Mouse (Mus musculus): Measurements from ENCODE around the gene D630045J12Rik. TPM values are rescaled to one million over a fixed set of nuclear protein-coding genes. Genes with fewer than 3 reads are reported as not detected.

The D630045J12Rik gene
- total RNA-seq, 1 experiment = 4.1 TPM

DNA sequence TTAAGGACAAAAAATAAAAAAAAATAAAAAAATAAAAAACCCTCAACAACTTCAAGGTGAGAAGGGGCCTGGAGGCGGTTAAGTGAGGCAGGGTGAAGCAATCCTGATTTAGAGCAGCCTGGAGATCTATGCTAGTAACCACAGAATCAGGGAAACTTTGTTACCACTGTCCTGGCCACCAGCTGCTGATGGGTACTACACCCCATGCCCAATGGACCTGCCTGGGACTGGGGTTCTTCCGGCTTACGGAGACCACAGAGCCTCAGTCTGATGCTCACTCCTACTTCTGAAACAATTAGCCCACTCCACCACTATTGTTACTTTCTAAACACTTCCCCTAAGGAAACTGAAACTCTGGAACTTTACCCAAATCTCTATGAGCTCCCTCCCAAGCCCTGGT lies 9.0 kb downstream of the D630045J12Rik start:
- Histone ChIP-seq H3K27ac (ENCODE audit: insufficient read depth, low read depth, low read length, poor library complexity, severe bottlenecking) (no peak overlapping the region), H3K36me3 (ENCODE audit: control insufficient read depth, insufficient read depth, low read length, poor library complexity, severe bottlenecking) (no peaks in the 10 kb centered on the region), H3K4me3 (ENCODE audit: insufficient read depth in 1 of 2, low read depth in 1 of 2, low read length in 2 of 2, poor library complexity in 1 of 2, severe bottlenecking in 1 of 2) (no peak overlapping the region), H3K4me1 (ENCODE audit: control insufficient read depth in 2 of 2, insufficient read depth in 2 of 2, low read length in 2 of 2, poor library complexity in 1 of 2) (peaks cover 0 to 2% of the 10 kb centered on the region in 2 experiments; a peak in 1 of 4 replicates), H3K9ac (ENCODE audit: insufficient read depth, low read depth, low read length, poor library complexity, severe bottlenecking) (no peak overlapping the region), H3K9me3 (ENCODE audit: control insufficient read depth, insufficient read depth, low read depth, low read length) (no peaks in the 10 kb centered on the region)
- TF ChIP-seq MAFK (IDR thresholded peaks at IDR 0.05; ENCODE audit: insufficient read depth, low read depth, low read length) (no peak), ZC3H11A (IDR thresholded peaks at IDR 0.05; ENCODE audit: borderline replicate concordance, low read depth, low read length) (no peak), ZNF384 (IDR thresholded peaks at IDR 0.05; ENCODE audit: low read depth, low read length) (no peak), HCFC1 (IDR thresholded peaks at IDR 0.05; ENCODE audit: borderline replicate concordance, insufficient read depth, low read length) (no peak), CHD2 (IDR thresholded peaks at IDR 0.05; ENCODE audit: low read depth, low read length) (no peak)
- in situ Hi-C loops (cut with MboI; ENCODE audit: low sequenced_read_pairs in 2 of 2, unreplicated experiment in 2 of 2) = no loop called here
- DNase-seq (ENCODE audit: low read depth, low spot score) = no peak

DNA sequence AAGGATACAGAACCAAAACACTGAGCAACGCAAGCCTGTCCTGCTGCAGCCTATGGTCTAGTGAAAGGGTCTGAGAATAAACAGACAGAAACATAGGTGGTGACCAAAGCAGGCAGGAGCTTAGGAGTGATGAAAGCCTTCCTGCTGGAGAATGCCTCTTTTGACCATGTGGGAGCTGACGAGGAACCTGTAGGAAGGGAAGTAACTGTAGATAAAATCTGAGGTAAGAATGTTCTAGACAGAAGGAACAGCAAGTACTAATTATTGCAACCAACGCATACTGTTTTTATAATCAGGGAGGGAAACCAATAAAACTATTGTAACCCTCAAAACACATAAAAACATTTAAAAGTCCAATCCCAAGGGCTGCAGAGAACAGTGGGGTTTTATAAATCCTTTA lies 9.6 kb downstream of the D630045J12Rik start:
- no peak for TF ChIP-seq CHD2 (IDR thresholded peaks at IDR 0.05; ENCODE audit: low read depth, low read length)
- TF ChIP-seq HCFC1 (IDR thresholded peaks at IDR 0.05; ENCODE audit: borderline replicate concordance, insufficient read depth, low read length) = no peak
- no peak for TF ChIP-seq MAFK (IDR thresholded peaks at IDR 0.05; ENCODE audit: insufficient read depth, low read depth, low read length)
- no peak for TF ChIP-seq ZNF384 (IDR thresholded peaks at IDR 0.05; ENCODE audit: low read depth, low read length)
- in situ Hi-C loops (cut with MboI; ENCODE audit: low sequenced_read_pairs in 2 of 2, unreplicated experiment in 2 of 2) = no loop called here

DNA sequence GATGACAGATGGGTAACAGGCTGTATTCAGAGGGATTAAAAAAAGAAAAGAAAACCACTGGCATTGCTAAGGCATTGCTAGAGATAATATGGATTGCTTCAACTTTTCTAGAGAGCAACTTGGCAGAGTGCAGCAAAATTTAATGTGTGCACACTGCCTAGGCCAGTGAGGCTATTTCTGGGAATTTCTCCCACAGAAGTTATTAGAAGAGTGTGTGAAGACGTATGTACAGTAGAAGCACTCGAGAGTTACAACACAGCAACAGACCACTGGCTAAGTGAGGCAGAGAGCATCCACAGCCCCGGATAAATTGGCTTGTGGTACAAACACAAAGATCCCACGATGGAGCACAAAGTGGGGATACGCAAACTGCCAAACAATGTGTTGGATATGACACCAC lies 11.0 kb downstream of the D630045J12Rik start:
- Histone ChIP-seq H3K4me1 (ENCODE audit: control insufficient read depth in 2 of 2, insufficient read depth in 2 of 2, low read length in 2 of 2, poor library complexity in 1 of 2) (peaks cover 0 to 3% of the 10 kb centered on the region in 2 experiments; a peak in 1 of 4 replicates), H3K36me3 (ENCODE audit: control insufficient read depth, insufficient read depth, low read length, poor library complexity, severe bottlenecking) (no peaks in the 10 kb centered on the region), H3K4me3 (ENCODE audit: insufficient read depth in 1 of 2, low read depth in 1 of 2, low read length in 2 of 2, poor library complexity in 1 of 2, severe bottlenecking in 1 of 2) (no peak overlapping the region), H3K9me3 (ENCODE audit: control insufficient read depth, insufficient read depth, low read depth, low read length) (no peaks in the 10 kb centered on the region), H3K9ac (ENCODE audit: insufficient read depth, low read depth, low read length, poor library complexity, severe bottlenecking) (no peak overlapping the region), H3K27ac (ENCODE audit: insufficient read depth, low read depth, low read length, poor library complexity, severe bottlenecking) (no peak overlapping the region)
- in situ Hi-C loops (cut with MboI; ENCODE audit: low sequenced_read_pairs in 2 of 2, unreplicated experiment in 2 of 2) = no loop called here
- no peak for DNase-seq (ENCODE audit: low read depth, low spot score)
- TF ChIP-seq ZC3H11A (IDR thresholded peaks at IDR 0.05; ENCODE audit: borderline replicate concordance, low read depth, low read length) (no peak), ZNF384 (IDR thresholded peaks at IDR 0.05; ENCODE audit: low read depth, low read length) (no peak), CHD2 (IDR thresholded peaks at IDR 0.05; ENCODE audit: low read depth, low read length) (no peak), HCFC1 (IDR thresholded peaks at IDR 0.05; ENCODE audit: borderline replicate concordance, insufficient read depth, low read length) (no peak), MAFK (IDR thresholded peaks at IDR 0.05; ENCODE audit: insufficient read depth, low read depth, low read length) (no peak)

More for the DNA sequence above, 9.6 kb downstream of the D630045J12Rik start:
- Histone ChIP-seq H3K4me1 (ENCODE audit: control insufficient read depth in 2 of 2, insufficient read depth in 2 of 2, low read length in 2 of 2, poor library complexity in 1 of 2) (peaks cover 0 to 1% of the 10 kb centered on the region in 2 experiments; a peak in 1 of 4 replicates), H3K27ac (ENCODE audit: insufficient read depth, low read depth, low read length, poor library complexity, severe bottlenecking) (no peak overlapping the region), H3K9ac (ENCODE audit: insufficient read depth, low read depth, low read length, poor library complexity, severe bottlenecking) (no peak overlapping the region), H3K9me3 (ENCODE audit: control insufficient read depth, insufficient read depth, low read depth, low read length) (no peaks in the 10 kb centered on the region), H3K36me3 (ENCODE audit: control insufficient read depth, insufficient read depth, low read length, poor library complexity, severe bottlenecking) (no peaks in the 10 kb centered on the region), H3K4me3 (ENCODE audit: insufficient read depth in 1 of 2, low read depth in 1 of 2, low read length in 2 of 2, poor library complexity in 1 of 2, severe bottlenecking in 1 of 2) (no peak overlapping the region)
- DNase-seq (ENCODE audit: low read depth, low spot score) = no peak

DNA sequence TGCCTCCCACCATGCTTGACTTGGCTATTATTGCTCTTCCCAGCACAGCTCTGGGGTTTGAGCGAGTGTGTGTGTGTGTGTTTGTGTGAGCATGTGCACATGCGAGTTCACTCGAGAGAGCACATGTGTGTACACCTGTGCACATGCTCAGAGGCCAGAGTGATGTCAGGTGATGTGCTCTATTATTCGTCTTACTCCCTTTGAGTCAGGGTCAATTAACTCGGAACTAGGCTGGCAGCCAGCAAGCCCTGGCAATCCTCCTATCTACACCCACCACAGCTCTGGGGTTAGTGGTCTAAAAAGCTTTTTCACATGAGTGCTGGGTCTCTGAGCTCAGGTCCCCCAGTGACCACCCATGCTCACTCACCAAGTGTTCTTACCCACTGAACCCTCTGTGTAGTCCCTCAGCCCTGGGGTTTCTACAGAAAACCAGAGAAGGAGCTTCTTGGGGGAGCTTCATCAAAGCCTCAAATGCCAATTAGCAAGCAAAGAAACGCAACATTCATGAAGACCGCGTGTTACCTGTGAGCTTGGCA lies 11.4 kb downstream of the D630045J12Rik start:
- H3K4me3 ChIP-seq (ENCODE audit: insufficient read depth in 1 of 2, low read depth in 1 of 2, low read length in 2 of 2, poor library complexity in 1 of 2, severe bottlenecking in 1 of 2) = no peak overlapping the region
- no peak for DNase-seq (ENCODE audit: low read depth, low spot score)
- no peaks in the 10 kb centered on the region for H3K9me3 ChIP-seq (ENCODE audit: control insufficient read depth, insufficient read depth, low read depth, low read length)
- H3K4me1 ChIP-seq (ENCODE audit: control insufficient read depth in 2 of 2, insufficient read depth in 2 of 2, low read length in 2 of 2, poor library complexity in 1 of 2) = peaks cover 0 to 3% of the 10 kb centered on the region in 2 experiments; a peak in 1 of 4 replicates
- H3K9ac ChIP-seq (ENCODE audit: insufficient read depth, low read depth, low read length, poor library complexity, severe bottlenecking) = no peak overlapping the region
- H3K27ac ChIP-seq (ENCODE audit: insufficient read depth, low read depth, low read length, poor library complexity, severe bottlenecking) = no peak overlapping the region
- TF ChIP-seq MAFK (IDR thresholded peaks at IDR 0.05; ENCODE audit: insufficient read depth, low read depth, low read length) (no peak), ZC3H11A (IDR thresholded peaks at IDR 0.05; ENCODE audit: borderline replicate concordance, low read depth, low read length) (no peak), HCFC1 (IDR thresholded peaks at IDR 0.05; ENCODE audit: borderline replicate concordance, insufficient read depth, low read length) (no peak), ZNF384 (IDR thresholded peaks at IDR 0.05; ENCODE audit: low read depth, low read length) (no peak), CHD2 (IDR thresholded peaks at IDR 0.05; ENCODE audit: low read depth, low read length) (no peak)
- in situ Hi-C loops (cut with MboI; ENCODE audit: low sequenced_read_pairs in 2 of 2, unreplicated experiment in 2 of 2) = no loop called here
- H3K36me3 ChIP-seq (ENCODE audit: control insufficient read depth, insufficient read depth, low read length, poor library complexity, severe bottlenecking) = no peaks in the 10 kb centered on the region

All from ES-E14 (cell line).